Mouse (Mus musculus) intestine, postnatal 0 days (tissue): ENCODE data around the gene Palm. TPM values are rescaled to one million over a fixed set of nuclear protein-coding genes. Genes with fewer than 3 reads are reported as not detected.

Source experiments
- ATAC-seq: fragments of 200-750 bp; cut with Nextera tagmentation; 2 replicates; pipeline ENCODE4 v1.8.0; 2017; ENCODE audit warnings: mild to moderate bottlenecking, moderate TSS enrichment, moderate library complexity
- H3K27ac ChIP-seq: fragments of 300-500 bp; sonication (generic); 2 replicates; pipeline ENCODE4 v1.5.1; 2014; ENCODE audit warnings: mild to moderate bottlenecking, low read depth, low read length, moderate library complexity
- H3K27me3 ChIP-seq: fragments of 300-500 bp; sonication (generic); replicated peaks from 2 replicates; pipeline ENCODE4 v1.6.1; 2014; ENCODE audit warnings: low read length, mixed read lengths; ENCODE audit not compliant: control insufficient read depth, insufficient read depth
- H3K36me3 ChIP-seq: fragments of 300-500 bp; sonication (generic); 2 replicates; pipeline ENCODE4 v1.6.1; 2014; ENCODE audit warnings: mild to moderate bottlenecking, moderate library complexity; ENCODE audit not compliant: control insufficient read depth, insufficient read depth
- H3K4me1 ChIP-seq: fragments of 300-500 bp; sonication (generic); replicated peaks from 2 replicates; pipeline ENCODE4 v1.6.1; 2014; ENCODE audit warnings: antibody characterized with exemption, low read length, mixed read lengths; ENCODE audit not compliant: control insufficient read depth, insufficient read depth
- H3K4me2 ChIP-seq: fragments of 300-500 bp; sonication (generic); replicated peaks from 2 replicates; pipeline ENCODE4 v1.6.1; 2014; ENCODE audit warnings: low read depth, mild to moderate bottlenecking, moderate library complexity
- H3K4me3 ChIP-seq: fragments of 300-500 bp; sonication (generic); 2 replicates; pipeline ENCODE4 v1.5.1; 2014; ENCODE audit warnings: low read depth, low read length
- H3K9ac ChIP-seq: fragments of 300-500 bp; sonication (generic); 2 replicates; pipeline ENCODE4 v1.6.1; 2014; ENCODE audit warnings: mild to moderate bottlenecking, low read depth, low read length
- H3K9me3 ChIP-seq: fragments of 300-500 bp; sonication (generic); 2 replicates; pipeline ENCODE4 v1.6.1; 2016; ENCODE audit warnings: mixed run types; ENCODE audit not compliant: control insufficient read depth
- CTCF ChIP-seq: sonication (generic); IDR thresholded peaks from 2 replicates; pipeline ENCODE4 v1.5.1; 2016; ENCODE audit warnings: low read depth, mild to moderate bottlenecking, control low read depth, antibody characterized with exemption, moderate library complexity
- WGBS: fragments of 180-500 bp; shearing (Covaris S2); extraction: QIAGEN DNeasy Blood & Tissue Kit; methylation state at CpG from one replicate; pipeline ENCODE4 v1.1.7; 2014; 5-methylcytosine and 5-hydroxymethylcytosine counted together
- polyA plus RNA-seq: library from polyadenylated mRNA; unstranded; fragments of >200 nt; fragmentation: Nextera tagmentation; extraction: Ambion mirVana; gene quantifications from 2 replicates; pipeline ENCODE4 v1.2.1, GENCODE M21; 2015

Gene Palm
- 19.9 and 21.1 TPM in 2 replicates for polyA plus RNA-seq

GRCm38 (mm10) chr10:79793051-79793737 lies at the start of gene Palm:
Palm (plus strand) TSS chr10:79793572.
- 5% methylated on average over 47 of the region's 51 CpGs for WGBS

GRCm38 (mm10) chr10:79743650-79744365 lies 49.6 kb upstream of the Palm start:
- Histone ChIP-seq H3K27ac (no peak overlapping the region), H3K27me3 (no peaks in the 10 kb centered on the region), H3K4me2 (no peak overlapping the region), H3K9me3 (no peaks in the 10 kb centered on the region), H3K4me3 (no peak overlapping the region), H3K36me3 (peaks cover 55% of the 10 kb centered on the region), H3K9ac (no peak overlapping the region), H3K4me1 (peaks cover 4% of the 10 kb centered on the region; the same call in 1 of the 2 replicates)
- 95% methylated on average over 15 of the region's 15 CpGs for WGBS
- no peak for ATAC-seq
- no peak for TF ChIP-seq CTCF

More at GRCm38 (mm10) chr10:79793051-79793737, at the start of gene Palm:
- Histone ChIP-seq H3K27ac (no peak within 1 kb of the TSS; the same call in 1 of the 2 replicates), H3K4me2 (peak within 1 kb of the TSS; percentile 88), H3K9me3 (no peaks in the 10 kb centered on the region), H3K4me1 (no peaks in the 10 kb centered on the region; the same call in 1 of the 2 replicates), H3K4me3 (peak within 1 kb of the TSS; percentile 75), H3K9ac (peak within 1 kb of the TSS; percentile 66), H3K36me3 (no peaks in the 10 kb centered on the region), H3K27me3 (no peaks in the 10 kb centered on the region)
- ATAC-seq, result peak; percentile 44
- TF ChIP-seq CTCF, result peak; percentile 86

GRCm38 (mm10) chr10:79745411-79745810 lies 48.0 kb upstream of the Palm start:
- no peak overlapping the region for H3K27ac ChIP-seq
- peaks cover 39% of the 10 kb centered on the region for H3K36me3 ChIP-seq
- peak overlapping the region; percentile 43; the same call in 1 of the 2 replicates for H3K9ac ChIP-seq
- TF ChIP-seq CTCF, result no peak
- H3K4me3 ChIP-seq, result peak overlapping the region; percentile 57; the same call in 1 of the 2 replicates
- H3K9me3 ChIP-seq, result no peaks in the 10 kb centered on the region
- WGBS, result 66% methylated on average over 3 of the region's 3 CpGs
- ATAC-seq, result peak; percentile 21; the same call in 1 of the 2 replicates
- H3K4me1 ChIP-seq, result peaks cover 4% of the 10 kb centered on the region; the same call in 1 of the 2 replicates
- no peaks in the 10 kb centered on the region for H3K27me3 ChIP-seq
- peak overlapping the region; percentile 77 for H3K4me2 ChIP-seq

- peak; percentile 94 for ATAC-seq
- peak; percentile 67 for TF ChIP-seq CTCF
- H3K4me2 ChIP-seq, result peak within 1 kb of the TSS; percentile 77
Measured at GRCm38 (mm10) chr10:79745898-79746773, 47.2 kb upstream of the Palm start, which contains the start of gene Polrmt. Polrmt (minus strand) TSS chr10:79746581.

GRCm38 (mm10) chr10:79746774-79747151 lies 46.6 kb upstream of the Palm start:
- Histone ChIP-seq H3K27me3 (no peaks in the 10 kb centered on the region), H3K36me3 (peaks cover 26% of the 10 kb centered on the region), H3K4me3 (peak overlapping the region; percentile 57; the same call in 1 of the 2 replicates), H3K9me3 (no peaks in the 10 kb centered on the region), H3K9ac (no peak overlapping the region), H3K4me2 (peak overlapping the region; percentile 77), H3K27ac (no peak overlapping the region), H3K4me1 (peaks cover 4% of the 10 kb centered on the region; the same call in 1 of the 2 replicates)
- ATAC-seq, result peak; percentile 34
- TF ChIP-seq CTCF, result no peak
- WGBS, result 17% methylated on average over 6 of the region's 6 CpGs

More at GRCm38 (mm10) chr10:79745898-79746773, 47.2 kb upstream of the Palm start, which contains the start of gene Polrmt:
- Histone ChIP-seq H3K4me3 (peak within 1 kb of the TSS; percentile 57), H3K36me3 (peaks cover 32% of the 10 kb centered on the region), H3K4me1 (peaks cover 4% of the 10 kb centered on the region; the same call in 1 of the 2 replicates), H3K27ac (no peak within 1 kb of the TSS), H3K27me3 (no peaks in the 10 kb centered on the region), H3K9me3 (no peaks in the 10 kb centered on the region), H3K9ac (peak within 1 kb of the TSS; percentile 43)
- WGBS, result 2% methylated on average over 38 of the region's 38 CpGs
